Mouse (Mus musculus) adrenal gland, adult (tissue): ENCODE measurements around the gene Tusc2.

Experiments used
- DNase-seq, 2 experiments: peaks; one replicate each; pipeline ENCODE4 v3.0.0; 2022 to 2023; ENCODE audit warnings: low spot score in 1 of 2; ENCODE audit not compliant: inconsistent age in 2 of 2

Tusc2 gene

GRCm38 (mm10) chr9:107586974-107587832, 24.1 kb downstream of the Tusc2 start, which contains the start of gene Ifrd2:
Gene Ifrd2 (plus strand): TSS chr9:107587642.
- DNase-seq = peak; percentile 97 to 98

- no peak for DNase-seq
Observed at GRCm38 (mm10) chr9:107587833-107588639, 25.0 kb downstream of the Tusc2 start.

- DNase-seq = peak in 1 of 2 experiments; percentile 56
Observed at GRCm38 (mm10) chr9:107590058-107590772, 27.2 kb downstream of the Tusc2 start.

DNA sequence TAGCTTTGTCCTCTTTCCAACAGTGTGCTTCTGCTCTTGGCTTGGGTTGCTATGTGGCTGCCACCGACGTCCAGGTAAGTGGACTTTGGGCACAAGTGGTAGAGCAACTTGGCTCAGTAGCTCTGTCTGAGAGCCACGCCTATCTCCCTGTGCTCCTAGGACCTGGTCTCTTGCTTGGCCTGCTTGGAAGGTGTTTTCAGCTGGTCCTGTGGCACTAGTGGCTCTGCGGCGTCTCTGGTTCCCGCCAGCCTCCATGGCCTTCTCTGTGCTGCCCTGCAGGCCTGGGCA, 27.7 kb downstream of the Tusc2 start:
- no peak for DNase-seq

- no peak for DNase-seq
Observed at GRCm38 (mm10) chr9:107593101-107593976, 30.3 kb downstream of the Tusc2 start.

DNA sequence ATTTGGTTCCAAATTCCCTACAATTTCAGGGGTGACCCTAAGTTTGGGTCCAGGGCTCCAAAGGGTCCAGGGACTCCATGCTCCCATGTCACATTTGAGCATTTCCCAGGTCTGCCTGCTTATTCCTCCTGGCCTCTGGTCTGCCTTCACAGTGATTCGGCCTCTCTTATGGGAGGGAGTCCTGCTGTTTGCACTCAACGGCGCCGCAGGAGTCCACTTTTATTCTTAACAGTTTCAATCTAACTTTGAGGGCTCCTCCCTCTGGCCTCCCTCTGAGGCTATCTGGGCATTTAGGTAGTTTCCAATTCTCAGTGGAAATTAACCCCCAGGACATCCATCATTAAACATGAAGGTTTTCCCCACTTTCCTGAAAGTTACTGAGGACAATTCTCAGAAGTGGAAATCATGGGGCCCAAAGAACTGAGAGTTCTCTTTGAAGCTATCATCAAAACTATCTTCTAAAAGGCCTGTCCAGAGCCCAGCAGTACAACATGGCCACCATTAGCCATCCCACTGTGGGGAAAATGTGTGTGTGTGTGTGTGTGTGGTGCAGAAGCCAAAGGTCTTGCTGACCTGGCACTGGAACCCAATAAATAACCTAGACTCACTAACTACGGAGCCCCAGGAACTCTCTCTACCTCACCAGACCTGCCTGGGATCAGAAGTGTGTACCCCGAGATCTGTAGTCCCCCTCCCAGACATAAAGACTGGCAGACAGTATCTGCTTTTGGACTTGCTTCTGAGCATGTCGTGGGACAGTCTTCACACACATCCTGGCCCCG, 31.4 kb downstream of the Tusc2 start:
- no peak for DNase-seq

GRCm38 (mm10) chr9:107596619-107597569, 33.8 kb downstream of the Tusc2 start:
- DNase-seq = peak in 1 of 2 experiments; percentile 60

DNA sequence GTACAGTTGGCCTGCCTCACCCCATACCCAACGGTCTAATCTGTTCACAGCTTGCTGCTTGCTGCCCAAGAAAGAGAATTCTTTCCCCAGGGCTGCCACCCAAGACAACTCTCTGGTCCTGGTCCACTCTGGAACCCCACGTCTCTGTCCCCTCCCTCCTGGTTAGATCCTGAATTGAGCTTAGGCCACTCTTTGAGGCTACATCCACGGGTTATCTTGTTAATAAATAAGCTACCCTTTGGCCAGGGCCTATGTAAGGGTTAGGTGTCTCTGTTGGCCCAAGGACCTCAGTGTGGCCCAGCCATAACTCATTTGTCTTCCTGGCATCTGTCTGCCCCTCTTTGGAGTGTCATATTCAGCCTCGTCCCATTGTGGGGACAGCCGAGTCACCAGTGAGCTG, 35.3 kb downstream of the Tusc2 start:
- DNase-seq = no peak

- no peak for DNase-seq
Observed at GRCm38 (mm10) chr9:107599433-107599832, 36.4 kb downstream of the Tusc2 start.

GRCm38 (mm10) chr9:107599842-107600241, 36.8 kb downstream of the Tusc2 start:
- no peak for DNase-seq

DNA sequence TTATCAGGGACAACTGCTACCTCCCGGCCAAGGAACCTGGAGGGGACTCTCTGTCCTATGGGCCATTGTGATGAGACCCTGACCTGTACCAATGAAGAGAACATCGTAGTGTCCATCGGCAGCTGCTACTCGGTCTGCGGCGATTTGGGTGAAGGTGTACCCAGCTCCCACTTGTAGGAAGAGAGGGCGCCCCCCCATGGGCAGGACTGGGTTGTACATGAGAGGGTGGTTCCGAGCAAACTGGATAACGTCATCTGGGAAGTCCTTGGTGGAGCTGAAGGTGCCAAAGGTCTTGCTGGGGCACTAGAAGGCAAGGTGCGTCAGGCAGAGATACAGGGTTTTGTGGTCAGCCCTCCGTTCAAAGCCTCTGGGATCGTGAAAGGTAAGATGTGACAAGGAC, 37.7 kb downstream of the Tusc2 start:
- DNase-seq = no peak

DNA sequence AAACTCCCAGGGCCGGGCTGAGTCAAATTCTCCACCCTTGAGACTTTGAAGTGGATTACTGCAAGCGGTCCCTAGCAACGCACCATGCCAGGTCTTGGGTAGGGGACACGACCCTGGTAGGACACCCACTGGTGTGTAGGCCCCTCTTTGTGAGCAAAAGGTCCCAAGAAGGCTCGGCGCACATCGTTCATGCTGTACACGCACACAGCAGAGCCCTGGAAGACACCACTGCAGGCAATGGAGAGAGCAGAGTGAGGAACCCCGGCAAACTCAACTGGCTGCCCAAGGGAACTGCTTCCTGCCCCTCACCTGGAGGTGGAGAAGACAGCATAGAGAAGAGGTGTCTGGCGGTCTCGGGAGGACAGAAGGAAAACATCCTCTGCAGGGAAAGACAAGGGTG, 38.2 kb downstream of the Tusc2 start:
- DNase-seq = no peak

DNA sequence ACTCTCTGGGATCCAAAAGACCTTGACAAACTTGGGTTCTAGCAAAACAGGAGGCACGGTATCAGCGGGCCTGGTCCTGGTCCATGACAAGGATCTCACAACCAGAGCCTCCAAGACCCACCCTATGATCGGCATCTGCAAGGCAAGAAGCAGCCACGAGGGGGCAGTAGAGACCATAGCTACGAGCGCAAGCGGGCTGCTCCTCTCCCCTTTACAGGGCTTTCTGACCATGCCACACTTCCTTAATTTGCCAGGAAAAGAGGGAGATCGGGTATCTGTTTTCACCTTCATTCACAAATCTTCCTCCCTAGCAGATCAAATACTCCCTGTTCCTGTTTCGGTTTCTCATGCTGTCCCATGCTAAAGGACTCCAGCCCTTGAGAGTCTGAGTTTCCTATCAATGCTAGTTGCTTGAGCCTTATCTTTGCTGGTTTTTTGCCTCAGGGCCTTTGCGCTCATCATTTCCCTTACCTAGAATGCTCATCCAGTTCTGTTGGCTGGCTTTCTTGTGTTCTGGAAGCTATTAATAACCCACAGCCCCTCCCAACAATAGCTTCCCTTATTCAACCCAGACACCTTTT, 39.1 kb downstream of the Tusc2 start:
- DNase-seq = peak; percentile 90 to 97

DNA sequence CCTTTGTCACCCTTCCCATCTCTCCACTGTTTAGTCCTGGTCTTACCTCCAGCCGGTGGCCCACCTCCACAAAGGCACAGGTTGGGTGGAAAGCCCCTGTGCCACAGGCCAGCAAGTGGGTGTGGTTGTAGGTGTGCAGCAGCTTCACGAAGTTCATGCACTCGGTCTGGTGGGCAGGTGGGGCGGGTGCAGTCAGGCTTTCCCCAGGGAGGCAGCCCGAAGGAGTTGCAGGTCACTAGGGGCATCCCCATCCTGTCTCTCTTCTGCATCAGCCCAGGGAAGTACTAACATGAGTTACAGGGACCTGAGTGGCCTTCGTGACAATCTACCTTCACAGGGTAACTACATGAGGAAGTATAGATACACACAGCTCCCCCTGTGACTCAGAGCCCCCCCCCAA, 40.2 kb downstream of the Tusc2 start:
- DNase-seq = no peak

DNA sequence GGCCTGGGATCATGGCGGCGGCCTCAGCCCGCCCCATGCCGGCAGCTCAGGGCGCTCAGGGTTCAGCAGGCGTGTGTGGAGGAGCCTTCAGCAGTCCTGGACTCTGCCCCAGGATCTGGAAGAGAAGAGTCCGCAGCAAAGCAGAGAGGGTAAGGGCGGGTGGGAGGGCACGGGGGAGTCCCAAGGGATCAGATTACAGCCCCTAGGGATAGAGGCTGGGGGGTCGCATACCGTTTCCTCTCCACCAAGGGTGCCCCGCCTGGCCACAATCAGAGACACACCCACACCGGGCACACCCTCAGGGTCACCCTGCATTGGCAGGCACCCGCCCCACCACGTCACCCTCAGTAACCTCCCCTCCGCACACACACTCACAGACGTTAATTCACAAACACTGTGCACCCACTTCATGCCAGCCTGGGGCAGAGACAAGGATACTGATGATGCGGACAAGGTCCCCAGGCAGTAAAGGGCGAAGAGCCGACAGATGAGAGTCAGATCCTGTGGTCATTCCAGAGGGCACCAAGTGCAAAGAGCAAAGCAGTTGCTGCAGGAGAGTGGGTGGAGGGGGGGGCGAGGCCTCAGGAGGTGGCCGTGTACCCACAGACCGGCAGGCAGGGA, 42.1 kb downstream of the Tusc2 start:
- DNase-seq = peak in 1 of 2 experiments; percentile 69

DNA sequence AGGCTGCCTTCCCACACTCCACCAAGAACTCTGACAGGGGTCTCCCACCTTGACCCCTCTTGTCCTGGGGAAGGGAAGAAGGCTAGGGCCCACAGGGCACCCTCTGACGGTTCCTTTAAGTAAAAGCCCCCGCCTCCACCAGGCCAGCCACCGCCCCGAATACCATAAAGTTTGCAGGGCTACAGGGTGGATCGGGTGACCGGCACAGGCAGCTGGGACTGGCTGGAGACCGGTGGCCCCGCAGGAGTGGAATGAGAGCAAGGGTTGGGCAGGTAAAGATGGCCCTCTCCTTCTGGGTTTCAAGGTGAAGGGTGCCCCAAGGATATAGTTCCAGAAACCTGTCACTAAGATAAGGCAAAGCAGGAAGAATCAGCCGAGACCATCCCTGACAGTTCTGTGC, 43.5 kb downstream of the Tusc2 start:
- no peak for DNase-seq

DNA sequence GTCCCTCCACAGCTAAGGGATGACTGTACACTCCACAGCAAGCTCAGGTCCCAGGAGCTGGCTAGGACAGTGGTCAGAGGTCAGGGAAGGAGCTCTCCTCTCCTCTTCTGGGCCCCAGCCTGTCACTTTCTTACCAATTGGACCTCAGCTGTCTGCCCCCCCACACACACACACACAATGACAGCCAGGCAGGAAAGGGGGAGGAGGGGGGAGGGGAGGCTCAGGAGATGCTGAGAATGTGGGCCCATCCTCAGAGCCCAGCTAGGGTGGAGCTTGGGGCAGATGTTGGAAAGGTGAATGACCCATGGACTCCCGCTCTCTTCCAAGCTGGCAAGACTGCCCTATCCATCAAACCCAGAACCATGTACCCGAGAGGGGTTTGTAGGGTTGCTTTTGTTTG, 44.0 kb downstream of the Tusc2 start:
- DNase-seq = no peak

GRCm38 (mm10) chr9:107607653-107608245, 44.7 kb downstream of the Tusc2 start:
- DNase-seq = no peak
